Mouse (Mus musculus): ENCODE data around the gene Cand2.

DNA sequence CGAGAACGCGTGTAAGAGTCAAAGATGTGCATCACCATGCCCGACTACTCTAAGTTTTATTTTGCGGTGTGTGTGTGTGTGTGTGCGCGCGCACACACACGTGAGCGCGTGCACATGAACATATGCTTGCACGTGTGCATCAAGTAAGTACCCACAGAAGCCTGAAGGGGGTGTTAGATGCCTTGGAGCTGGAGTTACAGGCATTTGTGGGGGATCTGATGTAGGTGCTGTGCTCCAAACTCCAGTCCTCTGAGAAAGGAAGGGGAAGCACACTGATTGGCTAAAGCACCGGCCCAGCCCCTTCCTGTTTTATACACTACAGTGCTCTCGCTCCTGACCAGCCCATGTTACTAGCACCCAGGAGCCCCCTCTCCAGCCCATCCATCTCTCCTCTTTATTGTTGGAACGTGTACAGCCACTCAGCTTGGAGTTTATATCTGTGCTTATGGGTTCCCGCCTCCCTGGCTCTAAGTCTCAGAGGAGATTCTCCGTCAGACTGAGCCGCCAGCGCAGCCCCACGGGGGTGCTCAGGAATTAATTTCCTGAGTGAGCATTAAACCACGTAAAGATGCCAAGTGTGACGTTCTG lies 41.9 kb upstream of the Cand2 start:
- TF ChIP-seq POLR2A (IDR thresholded peaks at IDR 0.05; ENCODE audit: insufficient read depth, low read depth, low read length) = no peak
- no peak for TF ChIP-seq EP300 (IDR thresholded peaks at IDR 0.05; ENCODE audit: insufficient read depth, low read depth, low read length)
